33 mouse cellular contexts compared by ENCODE assay signal in genomic region chr19:23631611-23632492, GRCm38 (mm10). TPM values are rescaled to one million over a fixed set of nuclear protein-coding genes. Genes with fewer than 3 reads are reported as not detected.
DNase-seq lines count a peak whose midpoint lies in the region; ATAC-seq and TF ChIP-seq lines count a peak whose summit lies in the region.
"Had no signal": no experiment of that assay in that cellular context is flagged by ENCODE, and none has a peak within 500 bp of the region (broad histone marks: within the 10 kb centered on the region; RNA-seq: fewer than 3 reads in every experiment).

No protein-coding gene starts in this region.

- ATAC-seq in forebrain, embryonic 15.5 days (replicated peaks) = peak; percentile 53; the same call in 1 of the 2 replicates
- no peak for ATAC-seq in forebrain, embryonic 12.5 days (ENCODE audit: low FRiP score)
- no peak for ATAC-seq in hindbrain, postnatal 0 days
- ATAC-seq in hindbrain, embryonic 12.5 days (ENCODE audit: low FRiP score) = no peak
- peak; percentile 82 for ATAC-seq in forebrain, embryonic 16.5 days
- no peak for ATAC-seq in midbrain, postnatal 0 days (ENCODE audit: low FRiP score)
- ATAC-seq: CD4-positive, CD25-positive, alpha-beta regulatory T cell, adult 4 months; intestine, embryonic 15.5 days had no signal

- no peak for TF ChIP-seq CTCF in hindbrain, postnatal 0 days (IDR thresholded peaks at IDR 0.05; ENCODE audit: low read depth)
- no peak for TF ChIP-seq CTCF in midbrain, postnatal 0 days (IDR thresholded peaks at IDR 0.05)

- H3K4me3 ChIP-seq in forebrain, embryonic 15.5 days = no peak overlapping the region
- no peak overlapping the region for H3K4me3 ChIP-seq in forebrain, embryonic 12.5 days (replicated peaks)
- no peak overlapping the region for H3K4me3 ChIP-seq in hindbrain, postnatal 0 days (ENCODE audit: low read length)
- H3K4me3 ChIP-seq in hindbrain, embryonic 12.5 days = no peak overlapping the region
- no peak overlapping the region for H3K4me3 ChIP-seq in forebrain, embryonic 16.5 days (replicated peaks; ENCODE audit: low read length)
- H3K4me3 ChIP-seq in midbrain, postnatal 0 days (ENCODE audit: low read depth, low read length) = no peak overlapping the region
- H3K4me3 ChIP-seq: embryonic facial prominence, embryonic 15.5 days; heart, adult 2 months; heart, embryonic 12.5 days; intestine, embryonic 15.5 days; limb, embryonic 13.5 days had no signal

- no peaks in the 10 kb centered on the region for H3K36me3 ChIP-seq in forebrain, embryonic 15.5 days
- H3K36me3 ChIP-seq in forebrain, embryonic 12.5 days (replicated peaks) = no peaks in the 10 kb centered on the region
- no peaks in the 10 kb centered on the region for H3K36me3 ChIP-seq in hindbrain, postnatal 0 days (ENCODE audit: insufficient read depth, low read length)
- no peaks in the 10 kb centered on the region for H3K36me3 ChIP-seq in hindbrain, embryonic 12.5 days
- no peaks in the 10 kb centered on the region for H3K36me3 ChIP-seq in forebrain, embryonic 16.5 days (ENCODE audit: control insufficient read depth, insufficient read depth)
- no peaks in the 10 kb centered on the region for H3K36me3 ChIP-seq in midbrain, postnatal 0 days (ENCODE audit: insufficient read depth, low read length)
- H3K36me3 ChIP-seq: embryonic facial prominence, embryonic 15.5 days; heart, embryonic 12.5 days; intestine, embryonic 15.5 days; limb, embryonic 13.5 days had no signal

- H3K27ac ChIP-seq in forebrain, embryonic 15.5 days (replicated peaks) = peak overlapping the region; percentile 55; the same call in 1 of the 2 replicates
- H3K27ac ChIP-seq in forebrain, embryonic 12.5 days = no peak overlapping the region
- no peak overlapping the region for H3K27ac ChIP-seq in hindbrain, postnatal 0 days
- H3K27ac ChIP-seq in hindbrain, embryonic 12.5 days = no peak overlapping the region
- no peak overlapping the region for H3K27ac ChIP-seq in forebrain, embryonic 16.5 days (ENCODE audit: low read length)
- H3K27ac ChIP-seq in midbrain, postnatal 0 days (ENCODE audit: low read depth, low read length) = 0 out of 2 replicates have a peak overlapping the region, but pooled peaks have one; percentile 18
- H3K27ac ChIP-seq: embryonic facial prominence, embryonic 15.5 days; heart, adult 2 months; intestine, embryonic 15.5 days; kidney, postnatal 0 days; limb, embryonic 13.5 days had no signal

- no peaks in the 10 kb centered on the region for H3K4me1 ChIP-seq in forebrain, embryonic 15.5 days
- H3K4me1 ChIP-seq in forebrain, embryonic 12.5 days = no peaks in the 10 kb centered on the region
- no peaks in the 10 kb centered on the region for H3K4me1 ChIP-seq in hindbrain, postnatal 0 days (ENCODE audit: insufficient read depth, low read length)
- H3K4me1 ChIP-seq in hindbrain, embryonic 12.5 days = peaks cover 1% of the 10 kb centered on the region; the same call in 1 of the 2 replicates
- H3K4me1 ChIP-seq in forebrain, embryonic 16.5 days (replicated peaks; ENCODE audit: control insufficient read depth, insufficient read depth, low read length) = no peaks in the 10 kb centered on the region
- no peaks in the 10 kb centered on the region for H3K4me1 ChIP-seq in midbrain, postnatal 0 days (ENCODE audit: insufficient read depth, low read length)
- H3K4me1 ChIP-seq: embryonic facial prominence, embryonic 15.5 days; heart, embryonic 12.5 days; intestine, embryonic 15.5 days; limb, embryonic 13.5 days had no signal

- H3K27me3 ChIP-seq in forebrain, embryonic 15.5 days = no peaks in the 10 kb centered on the region
- H3K27me3 ChIP-seq in forebrain, embryonic 12.5 days = no peaks in the 10 kb centered on the region
- no peaks in the 10 kb centered on the region for H3K27me3 ChIP-seq in hindbrain, postnatal 0 days (ENCODE audit: insufficient read depth, low read length)
- H3K27me3 ChIP-seq in hindbrain, embryonic 12.5 days = no peaks in the 10 kb centered on the region
- H3K27me3 ChIP-seq in forebrain, embryonic 16.5 days (replicated peaks; ENCODE audit: control insufficient read depth, insufficient read depth, low read length) = no peaks in the 10 kb centered on the region
- no peaks in the 10 kb centered on the region for H3K27me3 ChIP-seq in midbrain, postnatal 0 days (ENCODE audit: insufficient read depth, low read length)
- H3K27me3 ChIP-seq: embryonic facial prominence, embryonic 15.5 days; heart, embryonic 12.5 days; intestine, embryonic 15.5 days; limb, embryonic 13.5 days had no signal

- H3K9me3 ChIP-seq in forebrain, embryonic 15.5 days = no peaks in the 10 kb centered on the region
- H3K9me3 ChIP-seq in forebrain, embryonic 12.5 days = no peaks in the 10 kb centered on the region
- H3K9me3 ChIP-seq in hindbrain, postnatal 0 days (ENCODE audit: low read length) = no peaks in the 10 kb centered on the region
- no peaks in the 10 kb centered on the region for H3K9me3 ChIP-seq in hindbrain, embryonic 12.5 days (replicated peaks)
- no peaks in the 10 kb centered on the region for H3K9me3 ChIP-seq in forebrain, embryonic 16.5 days (ENCODE audit: control insufficient read depth, low read length)
- no peaks in the 10 kb centered on the region for H3K9me3 ChIP-seq in midbrain, postnatal 0 days (ENCODE audit: low read length)
- H3K9me3 ChIP-seq: embryonic facial prominence, embryonic 15.5 days; heart, embryonic 12.5 days; intestine, embryonic 15.5 days; limb, embryonic 13.5 days had no signal

- no peak overlapping the region for H3K4me2 ChIP-seq in forebrain, embryonic 15.5 days (replicated peaks)
- H3K4me2 ChIP-seq in forebrain, embryonic 12.5 days = no peak overlapping the region
- no peak overlapping the region for H3K4me2 ChIP-seq in hindbrain, postnatal 0 days (ENCODE audit: low read depth, low read length)
- H3K4me2 ChIP-seq in hindbrain, embryonic 12.5 days (replicated peaks) = no peak overlapping the region
- H3K4me2 ChIP-seq in forebrain, embryonic 16.5 days (ENCODE audit: low read length) = no peak overlapping the region
- H3K4me2 ChIP-seq in midbrain, postnatal 0 days (ENCODE audit: low read depth, low read length, poor library complexity, severe bottlenecking) = no peak overlapping the region
- H3K4me2 ChIP-seq: embryonic facial prominence, embryonic 15.5 days; heart, embryonic 12.5 days; intestine, embryonic 15.5 days; limb, embryonic 13.5 days; liver, embryonic 11.5 days had no signal

- DNase-seq in hindbrain, postnatal 0 days (ENCODE audit: low spot score) = peak; percentile 9
- no peak for DNase-seq in midbrain, postnatal 0 days (ENCODE audit: low spot score)
- no peak for DNase-seq in thymus, postnatal 14 days
- DNase-seq: adrenal gland, postnatal 14 days; cerebellum, adult 18-20 months; cerebellum, postnatal 10 days; heart, adult 2 months; kidney, adult 8-10 months; kidney, postnatal 4 days; lung, postnatal 36 days; right cerebral cortex, postnatal 14 days had no signal

- WGBS in forebrain, embryonic 15.5 days = 68% methylated on average over 11 of the region's 11 CpGs
- WGBS in forebrain, embryonic 12.5 days = 78% methylated on average over 11 of the region's 11 CpGs
- WGBS in hindbrain, postnatal 0 days = 46% methylated on average over 11 of the region's 11 CpGs
- 60% methylated on average over 11 of the region's 11 CpGs for WGBS in hindbrain, embryonic 12.5 days
- WGBS in forebrain, embryonic 16.5 days = 59% methylated on average over 11 of the region's 11 CpGs
- 37% methylated on average over 11 of the region's 11 CpGs for WGBS in midbrain, postnatal 0 days

- H3K9ac ChIP-seq in forebrain, embryonic 15.5 days (replicated peaks) = no peak overlapping the region
- H3K9ac ChIP-seq in forebrain, embryonic 12.5 days = no peak overlapping the region
- no peak overlapping the region for H3K9ac ChIP-seq in hindbrain, postnatal 0 days (replicated peaks; ENCODE audit: low read length)
- no peak overlapping the region for H3K9ac ChIP-seq in hindbrain, embryonic 12.5 days
- no peak overlapping the region for H3K9ac ChIP-seq in forebrain, embryonic 16.5 days (replicated peaks; ENCODE audit: low read depth, low read length)
- no peak overlapping the region for H3K9ac ChIP-seq in midbrain, postnatal 0 days (replicated peaks; ENCODE audit: low read length, poor library complexity, severe bottlenecking)
- H3K9ac ChIP-seq: embryonic facial prominence, embryonic 15.5 days; heart, embryonic 12.5 days; intestine, embryonic 15.5 days; limb, embryonic 13.5 days had no signal

RNA-seq across cellular contexts. Expression of gene 1700028P14Rik, which starts 20.8 kb away (rescaled TPM):
- 1.3 TPM in 2 replicates for polyA plus RNA-seq in forebrain, embryonic 15.5 days (2015; fragmentation: Nextera tagmentation; extraction: Ambion mirVana)
- polyA plus RNA-seq in forebrain, embryonic 12.5 days (2016; fragmentation: Nextera tagmentation; extraction: Ambion mirVana) = 0.31 and 0.89 TPM in 2 replicates
- total RNA-seq in hindbrain, postnatal 0 days (2014; rRNA removed) = 2.5 and 6.2 TPM in 2 replicates
- polyA plus RNA-seq in hindbrain, postnatal 0 days (2015; fragmentation: Nextera tagmentation; extraction: Ambion mirVana) = 3.0 and 3.4 TPM in 2 replicates
- polyA plus RNA-seq in hindbrain, embryonic 12.5 days (2016; fragmentation: Nextera tagmentation; extraction: Ambion mirVana) = 1.7 TPM in 2 replicates
- polyA plus RNA-seq in forebrain, embryonic 16.5 days (2015; fragmentation: Nextera tagmentation; extraction: Ambion mirVana) = 0.42 and 1.4 TPM in 2 replicates
- total RNA-seq in midbrain, postnatal 0 days (2014; rRNA removed) = 0.33 and 1.1 TPM in 2 replicates
- 1.7 and 2.8 TPM in 2 replicates for polyA plus RNA-seq in midbrain, postnatal 0 days (2015; fragmentation: Nextera tagmentation; extraction: Ambion mirVana)
- total RNA-seq: adrenal gland, postnatal 14 days; common myeloid progenitor, adult 5-6 weeks; gastrocnemius, adult 8-10 months; gastrocnemius, postnatal 4 days; heart, adult 2 months; hematopoietic stem cell, adult 5-6 weeks; megakaryocyte, adult 5-6 weeks; monocyte, adult 5-6 weeks had no signal
- polyA plus RNA-seq: CD4-positive, CD25-positive, alpha-beta regulatory T cell, adult 4 months; heart, embryonic 12.5 days; heart, postnatal 0 days; intestine, embryonic 15.5 days; liver, embryonic 11.5 days; liver, embryonic 16.5 days; small intestine, adult 2 months; stomach, embryonic 14.5 days; urinary bladder, adult 2 months had no signal

RNA-seq across cellular contexts. Expression of gene Ptar1, which starts 55.4 kb away (rescaled TPM):
- 3.3 and 4.1 TPM in 2 replicates for polyA plus RNA-seq in forebrain, embryonic 15.5 days (2015; fragmentation: Nextera tagmentation; extraction: Ambion mirVana)
- polyA plus RNA-seq in forebrain, embryonic 12.5 days (2016; fragmentation: Nextera tagmentation; extraction: Ambion mirVana) = 9.8 and 10.1 TPM in 2 replicates
- total RNA-seq in hindbrain, postnatal 0 days (2014; rRNA removed) = 17.0 and 28.0 TPM in 2 replicates
- 4.8 and 5.2 TPM in 2 replicates for polyA plus RNA-seq in hindbrain, postnatal 0 days (2015; fragmentation: Nextera tagmentation; extraction: Ambion mirVana)
- polyA plus RNA-seq in hindbrain, embryonic 12.5 days (2016; fragmentation: Nextera tagmentation; extraction: Ambion mirVana) = 7.2 and 8.0 TPM in 2 replicates
- polyA plus RNA-seq in forebrain, embryonic 16.5 days (2015; fragmentation: Nextera tagmentation; extraction: Ambion mirVana) = 3.0 and 3.1 TPM in 2 replicates
- 23.2 and 24.9 TPM in 2 replicates for total RNA-seq in midbrain, postnatal 0 days (2014; rRNA removed)
- polyA plus RNA-seq in midbrain, postnatal 0 days (2015; fragmentation: Nextera tagmentation; extraction: Ambion mirVana) = 3.6 and 4.1 TPM in 2 replicates

Comparison
In these comparisons a context has a peak if more than half of its experiments do, and no peak if none do; other contexts are left out.
1. ATAC-seq: peak in forebrain, embryonic 15.5 days (single experiment) and forebrain, embryonic 16.5 days (single experiment); none in forebrain, embryonic 12.5 days (single experiment), hindbrain, postnatal 0 days (single experiment), hindbrain, embryonic 12.5 days (single experiment) and midbrain, postnatal 0 days (single experiment).
2. H3K27ac ChIP-seq: peak in forebrain, embryonic 15.5 days (single experiment) and midbrain, postnatal 0 days (single experiment); none in forebrain, embryonic 12.5 days (single experiment), hindbrain, postnatal 0 days (single experiment), hindbrain, embryonic 12.5 days (single experiment) and forebrain, embryonic 16.5 days (single experiment).